Mouse (Mus musculus) frontal cortex, postnatal 10 days (tissue): ENCODE measurements around the gene Fscn2.
"Not testable (repeated sequence)": the region's sequence is repeated elsewhere in the genome, so short reads cannot be mapped to it uniquely, and the experiment has no call there.

Source experiments
- DNase-seq, 2 experiments: peaks; one replicate each; pipeline ENCODE4 v3.0.0; 2022; ENCODE audit warnings: low spot score in 2 of 2, mixed read lengths in 1 of 2

Gene Fscn2

GRCm38 (mm10) chr11:120397602-120398001 lies 36.3 kb downstream of the Fscn2 start:
- no peak for DNase-seq

GRCm38 (mm10) chr11:120399319-120399718 lies 38.0 kb downstream of the Fscn2 start:
- DNase-seq = no peak

- DNase-seq = no peak
Measured at GRCm38 (mm10) chr11:120404814-120405213, 43.5 kb downstream of the Fscn2 start.

GRCm38 (mm10) chr11:120405867-120406266 lies 44.5 kb downstream of the Fscn2 start:
- no peak for DNase-seq

DNA sequence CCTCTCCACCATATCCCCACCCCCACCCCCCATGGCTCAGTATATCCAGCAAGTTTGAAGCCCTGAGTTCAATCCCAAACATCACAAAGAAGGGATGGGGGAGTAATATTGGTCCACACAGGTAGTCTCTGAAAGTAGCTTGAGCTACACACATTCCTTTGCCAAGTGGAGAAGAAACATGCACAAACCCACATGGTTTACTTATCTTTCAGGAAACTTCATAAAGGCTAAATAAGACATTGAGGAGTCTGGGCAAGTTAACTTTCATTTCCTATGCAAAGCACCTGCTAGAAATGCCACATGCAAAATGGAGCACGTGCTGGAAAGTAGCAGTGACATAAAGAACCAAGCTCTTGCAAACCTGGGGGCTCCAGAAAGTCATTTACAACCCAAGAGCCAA lies 45.1 kb downstream of the Fscn2 start:
- DNase-seq = no peak

DNA sequence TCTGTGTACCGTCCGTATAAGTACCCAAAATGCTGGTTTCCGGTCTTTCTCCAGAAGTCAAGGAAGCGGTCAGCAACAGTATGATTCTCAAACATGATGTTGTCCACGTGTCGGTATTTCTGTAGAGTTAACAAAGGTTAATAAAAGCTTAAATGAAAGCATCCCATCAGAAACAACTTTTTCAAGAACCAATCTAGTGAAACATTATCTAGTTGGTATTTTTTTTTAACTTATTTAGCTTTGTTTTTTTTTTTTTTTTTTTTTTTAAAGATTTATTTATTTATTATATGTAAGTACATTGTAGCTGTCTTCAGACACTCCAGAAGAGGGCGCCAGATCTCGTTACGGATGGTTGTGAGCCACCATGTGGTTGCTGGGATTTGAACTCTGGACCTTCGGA lies 52.3 kb downstream of the Fscn2 start:
- DNase-seq = not testable (repeated sequence)
